Mouse (Mus musculus): ENCODE results near the gene Hyal1.

DNA sequence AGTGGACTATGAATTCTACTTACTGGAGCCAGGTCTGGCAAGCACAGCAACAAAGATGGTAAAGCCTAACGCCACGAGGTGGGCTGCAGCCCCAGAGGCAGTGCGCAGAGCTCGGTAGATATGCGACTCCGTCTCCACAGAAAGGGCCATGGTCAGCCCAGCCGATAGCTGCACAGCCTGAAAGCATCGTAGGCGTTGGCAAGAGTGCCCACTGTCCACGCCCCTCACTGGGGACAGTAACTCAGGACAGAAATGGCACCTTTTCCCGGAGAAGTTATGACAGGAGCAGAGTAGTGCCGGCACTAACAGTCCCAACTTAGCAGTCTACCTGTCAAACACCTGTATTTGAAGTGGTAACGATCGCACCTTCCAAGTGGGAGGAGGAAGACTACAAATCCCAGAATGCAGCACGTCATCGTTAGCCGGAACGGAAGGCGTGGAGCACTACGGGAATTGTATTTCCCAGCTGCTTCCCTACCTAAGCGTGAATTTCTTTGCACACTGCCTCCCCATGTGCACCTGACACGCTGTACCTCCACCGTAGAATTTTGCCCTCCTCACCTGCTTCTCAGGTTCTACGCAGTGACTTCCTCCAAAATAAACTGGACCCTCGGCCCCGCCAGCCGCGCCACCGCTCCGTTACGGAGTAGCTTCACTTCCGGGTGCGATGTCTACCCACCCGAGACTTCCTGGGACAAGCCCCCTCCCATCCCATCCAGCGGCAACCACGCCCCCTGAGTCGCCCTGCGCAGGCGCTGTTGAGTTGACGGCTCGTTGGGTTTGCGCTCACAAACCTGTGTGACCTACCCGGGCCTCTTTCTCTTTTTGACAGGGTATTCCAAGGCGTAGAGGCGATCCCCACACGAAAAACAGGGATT lies 35.0 kb upstream of the Hyal1 start, which contains the start of the genes Cyb561d2 and Nprl2:
- no peak for TF ChIP-seq GATA1 (IDR thresholded peaks at IDR 0.05; ENCODE audit: low read length)
- TF ChIP-seq TAL1 (IDR thresholded peaks at IDR 0.05; ENCODE audit: low read length) = no peak
